Mouse (Mus musculus): ENCODE data around the gene Gm44502. TPM values are rescaled to one million over a fixed set of nuclear protein-coding genes. Genes with fewer than 3 reads are reported as not detected.

The Gm44502 gene
- total RNA-seq, 4 experiments from 2014 or later: 0.37 TPM; not detected in 3

DNA sequence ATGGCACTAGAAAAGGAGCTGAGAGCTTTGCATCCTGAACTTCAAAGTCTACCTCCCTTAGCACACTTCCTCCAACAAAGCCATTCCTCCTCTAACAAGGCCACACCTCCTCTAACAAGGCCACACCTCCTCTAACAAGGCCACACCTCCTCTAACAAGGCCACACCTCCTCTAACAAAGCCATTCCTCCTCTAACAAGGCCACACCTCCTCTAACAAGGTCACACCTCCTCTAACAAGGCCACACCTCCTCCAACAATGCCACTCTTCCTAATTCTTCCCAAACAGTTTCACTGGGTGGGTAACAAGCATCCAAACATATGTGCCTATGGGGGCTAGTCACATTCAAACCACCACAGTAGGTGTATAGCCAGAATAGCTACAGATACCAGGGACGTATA is 27.0 kb downstream of the Gm44502 start:
- DNase-seq (ENCODE audit: low spot score in 2 of 2): no peak

GRCm38 (mm10) chr15:89399716-89400115 is 29.8 kb downstream of the Gm44502 start:
- DNase-seq (ENCODE audit: low spot score in 2 of 2): no peak

- DNase-seq (ENCODE audit: low spot score in 2 of 2): no peak
Measured at GRCm38 (mm10) chr15:89398146-89398545, 31.4 kb downstream of the Gm44502 start.

GRCm38 (mm10) chr15:89396883-89397282 is 32.6 kb downstream of the Gm44502 start:
- DNase-seq (ENCODE audit: low spot score in 2 of 2): no peak

- no peak for DNase-seq (ENCODE audit: low spot score in 2 of 2)
Measured at GRCm38 (mm10) chr15:89390081-89390480, 39.4 kb downstream of the Gm44502 start.

- no peak for DNase-seq (ENCODE audit: low spot score in 2 of 2)
Measured at GRCm38 (mm10) chr15:89387127-89387526, 42.4 kb downstream of the Gm44502 start.

DNA sequence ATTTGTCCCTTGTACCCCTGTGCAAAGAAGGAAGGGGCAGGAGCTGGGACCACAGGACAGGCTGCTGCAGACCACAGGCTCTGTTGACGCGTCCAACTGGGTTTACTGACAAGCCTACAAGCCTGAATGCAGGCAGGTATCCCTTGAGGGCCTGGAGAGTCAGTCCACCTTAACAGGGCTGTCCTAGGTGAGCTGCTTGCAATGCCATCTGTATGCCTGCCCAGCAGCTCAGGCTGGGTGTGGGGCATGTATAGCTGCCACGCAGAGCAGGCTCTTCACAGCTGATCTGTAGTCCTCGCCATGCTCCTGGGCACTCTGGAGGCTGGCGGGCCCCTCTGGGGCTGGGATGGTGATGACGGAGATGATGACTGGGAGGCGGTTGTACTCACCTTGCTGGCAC is 44.9 kb downstream of the Gm44502 start, which contains the start of gene Klhdc7b:
Gene Klhdc7b (plus strand): TSS at position 301 of the 400 bp plus-strand sequence.
- no peak for DNase-seq (ENCODE audit: low spot score in 2 of 2)

GRCm38 (mm10) chr15:89379429-89379828 is 50.1 kb downstream of the Gm44502 start:
- no peak for DNase-seq (ENCODE audit: low spot score in 2 of 2)

GRCm38 (mm10) chr15:89378831-89379401 is 50.6 kb downstream of the Gm44502 start, which contains the start of gene Odf3b:
Odf3b (minus strand) TSS chr15:89379282.
- DNase-seq (ENCODE audit: low spot score in 2 of 2): no peak

DNA sequence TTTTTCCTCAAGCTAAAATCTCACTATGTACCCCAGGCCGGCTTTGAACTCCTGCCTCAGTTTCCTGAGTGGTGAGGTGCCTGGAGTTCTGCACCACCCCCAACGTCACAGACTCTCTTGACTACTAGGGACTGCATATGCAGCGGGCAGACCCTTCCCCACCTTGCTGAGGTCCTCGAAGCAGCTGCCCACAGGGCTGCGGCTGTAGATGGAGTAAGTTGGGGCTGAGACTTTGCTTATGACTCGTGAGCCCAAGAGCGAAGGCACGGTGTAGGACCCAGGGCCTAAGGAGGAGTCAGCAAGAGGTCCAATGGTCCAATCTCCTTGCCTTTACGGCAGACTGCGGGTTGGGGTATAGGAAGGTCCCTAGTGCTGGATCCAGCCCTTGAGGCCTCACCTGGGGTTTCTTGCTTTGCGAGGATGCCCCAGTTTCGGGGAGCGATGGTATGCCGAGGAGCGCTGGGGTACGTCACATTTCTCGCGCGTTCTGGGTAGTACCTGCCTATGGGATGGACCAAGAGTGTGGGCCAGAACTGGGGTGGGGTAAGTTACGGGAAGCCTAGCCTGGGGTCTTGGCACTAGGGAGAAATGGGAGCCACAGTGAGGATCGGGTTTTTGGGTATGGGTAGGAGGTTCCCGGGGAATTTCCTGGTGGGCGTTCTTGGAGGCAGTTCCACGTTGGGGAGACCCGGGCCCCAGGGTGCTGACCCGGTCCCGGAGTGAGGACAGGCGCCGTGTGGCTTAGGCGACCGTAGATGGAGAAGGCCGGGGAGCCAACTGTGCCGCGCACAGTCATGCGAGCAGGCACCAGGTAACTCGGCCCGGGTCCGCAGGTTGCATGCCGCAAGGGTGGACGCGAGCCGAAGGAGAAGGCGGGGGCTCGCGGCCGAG is 51.3 kb downstream of the Gm44502 start:
- DNase-seq (ENCODE audit: low spot score in 2 of 2): no peak

DNA sequence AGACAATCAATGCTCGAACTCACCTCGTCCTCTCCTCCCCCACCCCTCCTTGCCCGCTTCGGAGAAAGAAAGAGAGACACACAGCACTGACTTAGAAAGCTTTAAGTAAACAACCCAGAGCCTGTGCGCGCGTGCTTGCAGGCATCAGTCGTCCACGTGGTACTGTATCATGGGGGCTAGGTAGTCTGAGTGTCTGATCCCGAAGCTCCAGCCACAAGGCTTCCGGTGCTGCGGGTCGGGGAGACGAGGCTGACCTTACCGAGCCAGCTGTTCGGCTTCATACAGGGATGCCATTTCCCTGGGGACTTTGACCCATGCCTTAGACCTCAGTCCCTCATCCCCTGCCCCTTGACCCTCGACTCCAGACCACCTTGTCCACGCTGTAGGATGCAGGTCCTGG is 52.1 kb downstream of the Gm44502 start:
- DNase-seq (ENCODE audit: low spot score in 2 of 2): no peak

DNA sequence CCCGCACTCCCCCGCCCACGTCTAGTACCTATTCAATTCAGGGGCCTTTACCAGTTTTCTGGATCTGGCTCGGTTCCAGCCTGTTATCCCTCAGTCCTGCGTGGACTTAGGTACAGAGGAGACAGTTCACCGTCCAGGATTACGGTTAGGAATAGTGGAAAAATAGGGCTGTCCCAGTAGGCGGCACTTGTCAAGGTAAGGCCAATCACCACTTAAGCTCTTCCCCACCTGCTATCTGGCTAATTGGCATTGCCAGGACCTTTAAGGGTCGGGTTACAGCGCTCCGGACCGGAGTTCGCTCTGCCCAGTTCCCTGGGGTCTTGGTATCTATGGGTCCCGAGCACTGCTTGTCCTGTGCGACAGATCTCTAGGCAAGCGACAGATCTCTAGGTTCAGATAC is 52.5 kb downstream of the Gm44502 start, which contains the start of gene Tymp:
Gene Tymp (minus strand): TSS at position 83 of the 400 bp plus-strand sequence.
- no peak for DNase-seq (ENCODE audit: low spot score in 2 of 2)

DNA sequence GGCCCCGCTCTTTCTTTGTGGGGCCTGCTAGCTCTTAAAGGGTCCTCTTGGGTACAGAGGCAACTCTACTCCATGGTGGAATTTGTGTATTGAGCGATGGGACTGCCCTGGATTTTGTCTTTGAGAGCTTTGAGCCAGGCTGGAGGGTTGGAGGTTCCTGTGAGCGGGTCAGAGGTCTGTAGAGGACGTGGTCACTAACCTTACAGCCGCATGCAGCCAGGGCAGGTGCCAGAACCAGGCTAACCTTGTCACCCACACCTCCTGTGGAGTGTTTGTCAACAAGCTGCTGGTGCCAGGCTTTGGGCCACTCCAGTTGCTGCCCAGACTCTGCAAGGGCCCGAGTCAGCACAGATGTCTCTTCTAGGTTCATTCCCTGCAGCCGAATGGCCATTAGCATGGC is 53.5 kb downstream of the Gm44502 start:
- peak in 1 of 2 experiments; percentile 10 for DNase-seq (ENCODE audit: low spot score in 2 of 2)

DNA sequence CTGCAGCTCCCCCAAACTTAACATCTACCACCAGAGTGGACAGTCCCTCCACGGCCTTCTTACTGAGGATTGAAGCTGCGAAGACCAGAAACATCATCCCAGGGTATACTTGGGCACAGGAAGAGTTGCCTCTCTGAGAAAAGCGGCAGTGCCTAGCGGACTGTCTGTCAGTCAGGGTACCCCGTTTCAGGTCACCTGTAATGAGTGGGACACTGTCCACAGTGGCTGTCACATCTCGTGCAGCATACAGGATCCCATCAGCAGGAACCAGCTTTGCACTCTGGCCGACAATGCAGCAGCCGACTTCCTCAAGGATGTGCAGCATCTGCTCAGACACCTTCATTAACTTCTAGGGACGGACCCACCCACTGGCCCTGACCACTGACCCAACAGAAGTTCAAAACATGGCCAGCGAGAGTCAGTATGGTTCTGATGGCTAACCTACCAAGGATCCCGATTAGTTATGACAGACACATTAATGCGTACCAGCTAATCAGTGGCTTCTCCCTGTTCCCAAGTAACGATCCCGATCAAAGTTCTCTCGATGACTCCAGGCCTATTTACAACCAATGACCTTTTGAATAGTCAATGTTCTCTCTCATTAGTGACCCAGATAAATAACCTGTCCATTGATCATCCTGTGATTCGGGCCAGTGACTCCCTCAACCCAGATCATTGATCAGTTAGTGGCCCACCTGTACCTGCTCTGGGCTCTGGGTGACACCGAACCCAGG is 54.5 kb downstream of the Gm44502 start:
- no peak for DNase-seq (ENCODE audit: low spot score in 2 of 2)

- no peak for DNase-seq (ENCODE audit: low spot score in 2 of 2)
Measured at GRCm38 (mm10) chr15:89374340-89374739, 55.2 kb downstream of the Gm44502 start.

- peak; percentile 85 to 95 for DNase-seq (ENCODE audit: low spot score in 2 of 2)
Measured at GRCm38 (mm10) chr15:89373762-89374248, 55.7 kb downstream of the Gm44502 start, which contains the start of gene Sco2. Sco2 (minus strand) TSS chr15:89373846.

GRCm38 (mm10) chr15:89373027-89373761 is 56.3 kb downstream of the Gm44502 start:
- DNase-seq (ENCODE audit: low spot score in 2 of 2): peak; percentile 70 to 75

DNA sequence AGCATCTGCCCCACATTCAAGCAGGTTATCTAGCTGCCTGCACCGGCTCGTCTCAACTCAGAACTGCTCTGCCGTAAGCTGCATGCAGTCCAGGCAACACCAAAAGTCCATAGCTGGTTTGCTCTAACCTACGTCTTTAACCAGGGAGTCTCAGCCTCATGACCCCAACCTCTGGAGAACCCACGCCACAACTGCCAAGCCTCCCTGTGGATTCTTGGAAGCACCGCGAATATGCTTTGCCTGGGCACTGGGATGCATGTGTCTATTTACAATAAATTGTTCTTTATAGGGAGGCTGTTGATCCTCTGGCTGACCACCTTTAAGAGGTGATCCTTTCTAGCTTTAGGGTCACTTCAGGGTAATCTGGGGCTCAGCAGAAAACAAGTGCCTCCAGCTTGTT is 57.0 kb downstream of the Gm44502 start:
- DNase-seq (ENCODE audit: low spot score in 2 of 2): no peak

DNA sequence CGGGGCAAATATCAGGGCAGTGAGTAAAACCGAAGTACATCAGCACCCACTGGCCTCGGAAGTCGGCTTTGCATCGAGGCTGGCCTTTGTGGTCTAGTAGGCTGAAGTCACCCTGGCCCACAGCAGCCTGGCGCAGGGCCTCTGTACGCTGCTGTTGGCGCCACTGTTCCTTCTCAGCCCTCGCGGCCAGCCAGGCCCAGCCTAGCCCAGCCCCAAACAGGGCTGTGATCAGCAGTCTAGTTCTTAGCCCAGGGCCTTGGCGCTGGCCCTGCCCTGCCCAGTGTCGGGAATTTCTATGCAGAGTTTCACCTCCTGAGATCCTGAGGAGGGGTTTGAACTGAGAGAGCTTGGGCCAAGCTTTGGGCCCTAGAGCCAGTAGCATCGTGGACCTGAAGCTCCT is 57.4 kb downstream of the Gm44502 start:
- DNase-seq (ENCODE audit: low spot score in 2 of 2): no peak

Measured in left cerebral cortex, adult 8-10 months (tissue).